Mouse (Mus musculus): ENCODE measurements around the gene S1pr5. TPM values are rescaled to one million over a fixed set of nuclear protein-coding genes. Genes with fewer than 3 reads are reported as not detected.
A peak's percentile ranks its signal among the peaks of the same experiment; 100 is the strongest.
"Not testable (repeated sequence)": the region's sequence is repeated elsewhere in the genome, so short reads cannot be mapped to it uniquely, and the experiment has no call there.

The S1pr5 gene
- 0.59 TPM in 1 of 2 replicates, not detected in the other for total RNA-seq (2014; fragmentation: Nextera tagmentation)
- 1.1 TPM in 1 of 2 replicates, not detected in the other for total RNA-seq (2017)

- ATAC-seq (replicated peaks; ENCODE audit: low FRiP score, low TSS enrichment, poor library complexity, severe bottlenecking), result 0 out of 2 replicates have a peak, but pooled peaks have one; percentile 23
These were observed at the start of gene S1pr5 for GRCm38 (mm10) chr9:21248326-21248725. Gene S1pr5 (minus strand): TSS chr9:21248443.

DNA sequence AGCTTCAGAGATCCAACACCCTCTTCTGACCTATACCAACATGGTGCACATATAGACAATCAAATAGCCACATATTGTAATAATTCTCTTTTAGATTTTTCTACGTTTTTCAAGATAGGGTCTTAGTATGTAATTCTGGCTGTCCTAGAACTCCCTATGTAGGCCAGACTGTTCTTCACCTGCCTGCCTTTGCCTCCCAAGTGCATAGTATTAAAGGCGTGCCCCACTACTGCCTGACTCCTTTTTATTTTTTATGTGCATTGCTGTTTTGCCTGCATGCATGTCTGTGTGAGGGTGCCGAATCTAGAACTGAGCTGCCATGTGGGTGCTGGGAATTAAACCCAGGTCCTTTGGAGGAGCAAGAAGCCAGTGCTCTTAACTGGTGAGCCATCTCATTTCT lies 44.0 kb upstream of the S1pr5 start:
- no peak for ATAC-seq (replicated peaks; ENCODE audit: low FRiP score, low TSS enrichment, poor library complexity, severe bottlenecking)

DNA sequence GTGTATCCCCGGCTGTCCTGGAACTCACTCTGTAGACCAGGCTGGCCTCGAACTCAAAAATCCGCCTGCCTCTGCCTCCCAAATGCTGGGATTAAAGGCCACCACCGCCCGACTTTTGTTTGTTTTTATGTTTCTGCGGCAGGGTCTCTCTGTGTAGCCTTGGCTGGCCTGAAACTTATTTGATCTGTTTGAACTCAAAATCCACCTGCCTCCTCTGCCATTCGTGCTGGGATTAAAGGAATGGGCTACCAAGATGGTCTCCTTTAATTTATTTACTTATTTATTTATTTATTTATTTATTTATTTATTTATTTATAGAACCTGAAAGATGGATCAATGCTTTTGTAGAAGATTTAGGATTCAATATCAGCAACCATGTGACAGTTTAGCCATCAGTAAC lies 43.6 kb upstream of the S1pr5 start:
- ATAC-seq (replicated peaks; ENCODE audit: low FRiP score, low TSS enrichment, poor library complexity, severe bottlenecking), result not testable (repeated sequence)

- ATAC-seq (replicated peaks; ENCODE audit: low FRiP score, low TSS enrichment, poor library complexity, severe bottlenecking), result peak; percentile 86
These were observed 43.0 kb upstream of the S1pr5 start, which contains the start of gene Cdkn2d for GRCm38 (mm10) chr9:21291022-21291787. Gene Cdkn2d (minus strand): TSS chr9:21291407.

DNA sequence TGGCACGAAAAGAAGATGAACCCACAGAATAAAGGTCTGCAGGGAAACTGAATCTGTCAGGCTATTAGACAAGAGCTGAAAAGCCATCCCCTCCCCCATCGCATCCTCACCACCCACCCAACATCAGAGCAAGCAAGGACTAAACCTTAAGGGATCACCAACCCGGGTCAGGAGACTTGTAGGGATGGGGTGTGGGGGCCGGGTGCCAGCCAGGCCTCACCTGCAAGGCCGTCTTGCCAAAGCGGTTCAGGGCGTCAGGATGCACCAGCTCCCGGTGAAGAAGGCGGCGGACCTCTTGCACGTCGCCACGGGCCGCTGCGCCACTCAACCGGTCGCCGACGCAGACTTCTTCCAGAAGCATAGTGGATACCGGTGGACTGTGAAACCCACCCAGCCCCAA lies 42.3 kb upstream of the S1pr5 start:
- ATAC-seq (replicated peaks; ENCODE audit: low FRiP score, low TSS enrichment, poor library complexity, severe bottlenecking), result peak; percentile 2; the same call in 1 of the 2 replicates

GRCm38 (mm10) chr9:21289337-21289671 lies 41.1 kb upstream of the S1pr5 start:
- no peak for ATAC-seq (replicated peaks; ENCODE audit: low FRiP score, low TSS enrichment, poor library complexity, severe bottlenecking)

- no peak for ATAC-seq (replicated peaks; ENCODE audit: low FRiP score, low TSS enrichment, poor library complexity, severe bottlenecking)
These were observed 40.4 kb upstream of the S1pr5 start for GRCm38 (mm10) chr9:21288404-21289336.

- peak; percentile 75 for ATAC-seq (replicated peaks; ENCODE audit: low FRiP score, low TSS enrichment, poor library complexity, severe bottlenecking)
These were observed 39.5 kb upstream of the S1pr5 start, which contains the start of gene Kri1 for GRCm38 (mm10) chr9:21287571-21288402. Gene Kri1 (minus strand): TSS chr9:21287969.

DNA sequence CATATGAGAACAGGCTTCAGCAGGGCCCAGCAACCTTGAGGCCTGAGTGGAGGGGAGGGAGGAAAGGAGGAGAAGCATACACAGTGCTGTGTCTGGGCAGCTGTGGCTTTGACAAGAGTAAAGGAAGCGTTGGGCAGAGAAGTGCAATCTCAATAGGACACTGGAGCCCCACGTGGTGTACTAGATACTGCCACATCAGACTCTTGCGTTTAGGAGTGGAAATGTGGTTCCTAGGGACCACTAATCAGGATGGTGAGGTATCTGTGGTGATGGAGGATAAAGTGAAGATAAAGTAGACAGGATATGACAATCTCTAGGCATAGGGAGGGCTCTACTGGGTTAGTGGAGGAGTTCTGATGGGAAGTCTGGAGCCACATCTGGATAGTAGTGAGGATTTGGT lies 38.5 kb upstream of the S1pr5 start:
- ATAC-seq (replicated peaks; ENCODE audit: low FRiP score, low TSS enrichment, poor library complexity, severe bottlenecking), result peak; percentile 14; the same call in 1 of the 2 replicates

- no peak for ATAC-seq (replicated peaks; ENCODE audit: low FRiP score, low TSS enrichment, poor library complexity, severe bottlenecking)
These were observed 35.8 kb upstream of the S1pr5 start for GRCm38 (mm10) chr9:21283994-21284393.

- ATAC-seq (replicated peaks; ENCODE audit: low FRiP score, low TSS enrichment, poor library complexity, severe bottlenecking), result no peak
These were observed 35.3 kb upstream of the S1pr5 start for GRCm38 (mm10) chr9:21283591-21283990.

- ATAC-seq (replicated peaks; ENCODE audit: low FRiP score, low TSS enrichment, poor library complexity, severe bottlenecking), result no peak
These were observed 29.5 kb upstream of the S1pr5 start for GRCm38 (mm10) chr9:21277776-21278175.

- no peak for ATAC-seq (replicated peaks; ENCODE audit: low FRiP score, low TSS enrichment, poor library complexity, severe bottlenecking)
These were observed 28.1 kb upstream of the S1pr5 start for GRCm38 (mm10) chr9:21276307-21276706.

- no peak for ATAC-seq (replicated peaks; ENCODE audit: low FRiP score, low TSS enrichment, poor library complexity, severe bottlenecking)
These were observed 27.5 kb upstream of the S1pr5 start for GRCm38 (mm10) chr9:21275727-21276126.

DNA sequence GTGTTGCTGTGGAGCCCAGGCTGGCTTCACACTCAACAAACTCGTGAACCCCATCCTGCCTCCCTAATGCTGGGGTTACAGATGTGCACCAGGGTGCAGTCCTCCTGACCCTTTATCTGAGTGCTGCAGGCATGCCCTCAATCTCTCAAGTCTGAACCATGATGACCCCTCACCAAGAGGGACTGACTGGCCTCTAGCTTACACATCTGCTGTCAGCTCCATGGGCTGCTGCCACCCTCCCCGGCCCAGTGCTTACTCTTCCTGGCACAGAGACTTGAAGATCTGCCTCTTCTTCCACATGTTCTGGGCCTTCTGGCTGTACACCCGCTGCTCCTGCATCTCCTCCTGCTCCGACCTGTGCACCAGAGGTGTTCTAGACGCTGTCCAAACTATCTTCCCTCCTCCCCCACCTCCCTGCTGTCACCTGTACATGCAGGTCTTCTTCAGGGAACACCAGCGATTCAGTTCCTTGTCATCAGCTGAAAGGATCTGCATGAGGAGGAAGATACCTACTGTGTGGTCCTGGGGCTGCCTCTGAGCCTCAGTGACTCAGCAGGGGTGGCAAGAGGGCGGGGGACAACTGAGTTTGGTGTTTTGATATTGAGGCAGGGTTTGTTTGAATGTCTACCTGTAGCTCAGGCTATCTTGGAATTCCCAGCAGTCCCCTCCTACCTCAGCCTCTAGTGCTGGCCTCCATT lies 26.9 kb upstream of the S1pr5 start:
- ATAC-seq (replicated peaks; ENCODE audit: low FRiP score, low TSS enrichment, poor library complexity, severe bottlenecking), result peak; percentile 35; the same call in 1 of the 2 replicates

- ATAC-seq (replicated peaks; ENCODE audit: low FRiP score, low TSS enrichment, poor library complexity, severe bottlenecking), result no peak
These were observed 26.1 kb upstream of the S1pr5 start for GRCm38 (mm10) chr9:21274336-21274735.

GRCm38 (mm10) chr9:21273520-21274228 lies 25.4 kb upstream of the S1pr5 start:
- ATAC-seq (replicated peaks; ENCODE audit: low FRiP score, low TSS enrichment, poor library complexity, severe bottlenecking), result no peak

DNA sequence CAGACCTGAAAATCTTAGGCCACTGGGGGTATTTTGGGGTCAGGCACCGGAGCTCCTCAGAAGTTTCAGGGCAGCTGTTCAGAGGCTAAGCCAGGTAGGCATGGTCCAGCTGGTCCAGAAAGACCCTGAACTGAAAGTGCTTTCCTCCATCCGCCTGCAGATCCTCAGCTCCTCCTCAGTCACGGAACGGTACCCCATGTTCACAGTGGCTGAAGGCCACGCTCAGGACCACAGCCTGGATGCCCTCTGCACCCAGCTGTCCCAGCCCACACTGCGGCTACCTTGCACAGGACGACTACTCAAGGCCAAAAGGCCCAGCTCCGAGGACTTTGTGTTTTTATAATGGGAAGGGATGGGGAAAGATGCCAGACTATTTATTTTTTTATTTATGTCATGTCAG lies 24.9 kb upstream of the S1pr5 start:
- ATAC-seq (replicated peaks; ENCODE audit: low FRiP score, low TSS enrichment, poor library complexity, severe bottlenecking), result no peak
